Mouse (Mus musculus) stomach, postnatal 0 days (tissue): ENCODE data around the gene Fam107b. TPM values are rescaled to one million over a fixed set of nuclear protein-coding genes. Genes with fewer than 3 reads are reported as not detected.
"Not testable (repeated sequence)": the region's sequence is repeated elsewhere in the genome, so short reads cannot be mapped to it uniquely, and the experiment has no call there.

Source experiments
- ATAC-seq: fragments of 200-750 bp; cut with Nextera tagmentation; 2 replicates; pipeline ENCODE4 v1.8.0; 2017; ENCODE audit not compliant: low FRiP score, low TSS enrichment
- DNase-seq: peaks from one replicate; pipeline ENCODE4 v3.0.0-alpha.2; 2016; ENCODE audit warnings: low spot score
- H3K27ac ChIP-seq: fragments of 300-500 bp; sonication (generic); replicated peaks from 2 replicates; pipeline ENCODE4 v1.5.1; 2014; ENCODE audit warnings: mild to moderate bottlenecking, control low read depth
- H3K27me3 ChIP-seq: fragments of 300-500 bp; sonication (generic); 2 replicates; pipeline ENCODE4 v1.6.1; 2014; ENCODE audit warnings: low read length; ENCODE audit not compliant: control insufficient read depth, insufficient read depth
- H3K36me3 ChIP-seq: fragments of 300-500 bp; sonication (generic); 2 replicates; pipeline ENCODE4 v1.6.1; 2014; ENCODE audit warnings: low read length, mixed read lengths; ENCODE audit not compliant: control insufficient read depth, insufficient read depth
- H3K4me1 ChIP-seq: fragments of 300-500 bp; sonication (generic); replicated peaks from 2 replicates; pipeline ENCODE4 v1.6.1; 2014; ENCODE audit warnings: antibody characterized with exemption; ENCODE audit not compliant: control insufficient read depth, insufficient read depth
- H3K4me2 ChIP-seq: fragments of 300-500 bp; sonication (generic); replicated peaks from 2 replicates; pipeline ENCODE4 v1.6.1; 2014; ENCODE audit warnings: low read depth, mild to moderate bottlenecking, control low read depth, moderate library complexity
- H3K4me3 ChIP-seq: fragments of 300-500 bp; sonication (generic); 2 replicates; pipeline ENCODE4 v1.5.1; 2014; ENCODE audit warnings: low read depth, low read length, control low read depth
- H3K9ac ChIP-seq: fragments of 300-500 bp; sonication (generic); 2 replicates; pipeline ENCODE4 v1.6.1; 2014; ENCODE audit warnings: mild to moderate bottlenecking, low read length, control low read depth, mixed read lengths
- H3K9me3 ChIP-seq: fragments of 300-500 bp; sonication (generic); 2 replicates; pipeline ENCODE4 v1.6.1; 2016; ENCODE audit warnings: low read length; ENCODE audit not compliant: control insufficient read depth
- CTCF ChIP-seq: IDR thresholded peaks from 2 replicates; pipeline ENCODE4 v1.5.1; 2016; ENCODE audit warnings: antibody characterized with exemption, low read depth, mild to moderate bottlenecking, moderate library complexity
- EP300 ChIP-seq: optimal IDR thresholded peaks from 2 replicates; pipeline ENCODE3; 2016; ENCODE audit warnings: antibody characterized with exemption
- WGBS: fragments of 180-500 bp; shearing (Covaris S2); extraction: QIAGEN DNeasy Blood & Tissue Kit; methylation state at CpG from one replicate; pipeline ENCODE4 v1.1.7; 2014; 5-methylcytosine and 5-hydroxymethylcytosine counted together
- polyA plus RNA-seq: library from polyadenylated mRNA; unstranded; fragments of >200 nt; fragmentation: Nextera tagmentation; extraction: Ambion mirVana; gene quantifications from 2 replicates; pipeline ENCODE4 v1.2.1, GENCODE M21; 2015

The Fam107b gene
- polyA plus RNA-seq, 1 experiment from 2014 or later: 46.4 TPM

DNA sequence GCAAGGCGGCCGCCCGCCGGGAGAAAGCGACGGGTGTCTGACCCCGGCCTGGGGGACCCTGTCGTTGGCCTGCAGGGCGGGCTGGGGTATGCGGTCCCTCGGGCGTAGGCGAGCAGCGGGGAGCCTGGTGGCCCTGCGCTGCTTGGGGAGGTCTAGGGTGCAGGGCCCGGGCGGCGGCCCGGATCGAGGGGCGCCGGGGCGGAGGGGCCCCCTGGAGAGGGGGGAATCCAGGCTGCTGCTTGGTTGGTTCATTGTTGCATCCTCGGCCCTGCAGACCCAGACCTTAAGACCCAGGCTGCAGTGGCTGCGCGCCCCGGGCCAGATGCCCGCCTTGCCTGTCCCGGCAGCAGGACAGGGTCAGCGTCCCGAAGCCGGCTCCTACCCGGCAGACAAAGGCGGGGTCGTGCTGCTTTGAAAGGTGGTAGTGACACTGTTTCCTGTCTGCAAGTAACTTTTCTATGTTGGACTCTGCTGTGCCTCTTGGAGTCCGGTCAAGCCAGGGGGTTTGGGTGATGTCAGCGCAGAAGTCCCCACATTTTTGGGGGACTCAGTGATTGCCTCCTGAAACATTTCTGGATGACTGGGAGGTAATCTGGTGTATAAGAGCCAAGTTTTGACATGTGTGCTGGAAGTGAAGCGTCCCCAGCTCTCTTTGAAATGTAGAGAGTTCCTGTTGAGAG lies 143.5 kb downstream of the Fam107b start:
- Histone ChIP-seq H3K4me3 (peak overlapping the region; percentile 91), H3K9ac (peak overlapping the region; percentile 87), H3K36me3 (no peaks in the 10 kb centered on the region), H3K9me3 (no peaks in the 10 kb centered on the region), H3K4me2 (peak overlapping the region; percentile 97), H3K27me3 (no peaks in the 10 kb centered on the region; the same call in 1 of the 2 replicates), H3K4me1 (peaks cover 4% of the 10 kb centered on the region), H3K27ac (peak overlapping the region; percentile 88)
- WGBS: 2% methylated on average over 33 of the region's 38 CpGs
- ATAC-seq: peak; percentile 70
- DNase-seq: peak; percentile 52
- TF ChIP-seq EP300 (peak; percentile 16), CTCF (no peak)

DNA sequence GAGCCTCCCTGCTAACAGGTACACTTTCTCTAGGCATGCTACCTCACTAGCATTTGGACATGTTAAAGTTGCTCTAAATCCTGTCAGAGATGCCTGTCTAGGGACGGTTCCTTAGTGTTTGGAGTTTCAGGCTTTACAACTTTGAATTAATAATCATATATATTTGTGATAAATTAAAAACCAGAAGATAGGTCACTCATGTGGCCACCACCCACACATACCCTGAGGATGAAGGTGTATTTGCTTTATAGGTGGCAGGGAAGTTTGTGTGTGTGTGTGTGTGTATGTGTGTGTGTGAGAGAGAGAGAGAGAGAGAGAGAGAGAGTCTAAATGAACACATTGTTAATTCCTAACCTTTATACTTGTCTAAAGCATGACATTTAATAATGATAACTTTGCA lies 144.2 kb downstream of the Fam107b start:
- 44% methylated on average over 1 of the region's 1 CpGs for WGBS
- peak overlapping the region; percentile 97 for H3K4me2 ChIP-seq
- H3K9me3 ChIP-seq: no peaks in the 10 kb centered on the region
- H3K4me1 ChIP-seq: peaks cover 4% of the 10 kb centered on the region
- no peak overlapping the region; the same call in 1 of the 2 replicates for H3K9ac ChIP-seq
- DNase-seq: no peak
- peak overlapping the region; percentile 91 for H3K4me3 ChIP-seq
- no peaks in the 10 kb centered on the region; the same call in 1 of the 2 replicates for H3K27me3 ChIP-seq
- TF ChIP-seq EP300: no peak
- TF ChIP-seq CTCF: no peak
- no peaks in the 10 kb centered on the region for H3K36me3 ChIP-seq
- ATAC-seq: no peak
- peak overlapping the region; percentile 88; the same call in 1 of the 2 replicates for H3K27ac ChIP-seq

DNA sequence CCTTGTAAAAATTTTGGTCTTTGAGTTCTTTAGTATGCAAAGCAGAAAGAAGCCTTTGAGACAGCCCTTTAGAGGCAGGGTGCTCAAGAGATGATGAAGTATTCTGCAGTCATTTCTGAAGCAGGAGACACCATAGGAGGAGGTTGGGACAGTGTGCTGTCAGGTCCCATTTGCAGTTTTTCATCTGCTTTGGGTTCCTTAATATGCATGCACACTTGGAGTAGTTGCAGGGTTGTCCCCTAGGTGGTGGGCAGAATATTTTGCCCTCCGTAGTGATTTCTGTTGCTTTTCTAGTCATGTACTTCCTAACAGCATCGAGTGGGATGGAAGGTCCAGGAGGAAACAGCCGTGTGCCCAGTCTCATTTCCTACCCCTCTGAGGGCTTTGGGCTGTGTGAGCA lies 145.1 kb downstream of the Fam107b start:
- Histone ChIP-seq H3K9ac (no peak overlapping the region), H3K4me1 (peaks cover 4% of the 10 kb centered on the region), H3K36me3 (no peaks in the 10 kb centered on the region), H3K4me2 (peak overlapping the region; percentile 12), H3K27ac (no peak overlapping the region), H3K9me3 (no peaks in the 10 kb centered on the region), H3K4me3 (no peak overlapping the region), H3K27me3 (no peaks in the 10 kb centered on the region; the same call in 1 of the 2 replicates)
- no peak for TF ChIP-seq EP300
- peak; percentile 32; the same call in 1 of the 2 replicates for TF ChIP-seq CTCF
- ATAC-seq: no peak
- 53% methylated on average over 3 of the region's 3 CpGs for WGBS
- DNase-seq: no peak

DNA sequence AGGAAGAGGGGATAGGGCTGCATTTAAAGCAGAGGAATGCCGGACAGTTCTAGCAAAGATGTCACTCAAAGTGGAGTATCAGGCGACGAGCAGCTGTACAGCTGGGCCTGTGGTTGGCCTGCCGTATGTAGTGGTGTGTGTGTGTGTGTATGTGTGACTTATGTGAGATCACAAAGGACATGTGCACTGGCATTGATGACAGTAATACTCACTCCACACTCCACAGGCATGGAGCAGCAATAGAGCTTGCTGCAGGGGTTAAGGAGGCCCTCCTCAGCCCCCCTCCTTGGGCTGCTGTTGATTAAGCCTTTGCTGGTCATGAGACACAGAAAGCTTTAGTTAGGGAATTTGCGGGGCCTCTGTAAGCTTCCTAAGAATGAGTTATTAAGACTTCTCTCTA lies 147.0 kb downstream of the Fam107b start:
- H3K4me2 ChIP-seq: no peak overlapping the region
- H3K27me3 ChIP-seq: no peaks in the 10 kb centered on the region
- TF ChIP-seq EP300: no peak
- TF ChIP-seq CTCF: no peak
- H3K9me3 ChIP-seq: no peaks in the 10 kb centered on the region
- H3K9ac ChIP-seq: no peak overlapping the region
- no peak for ATAC-seq
- H3K36me3 ChIP-seq: no peaks in the 10 kb centered on the region
- H3K27ac ChIP-seq: no peak overlapping the region
- no peak overlapping the region for H3K4me3 ChIP-seq
- peaks cover 4% of the 10 kb centered on the region for H3K4me1 ChIP-seq
- DNase-seq: peak; percentile 9
- WGBS: 72% methylated on average over 5 of the region's 5 CpGs

DNA sequence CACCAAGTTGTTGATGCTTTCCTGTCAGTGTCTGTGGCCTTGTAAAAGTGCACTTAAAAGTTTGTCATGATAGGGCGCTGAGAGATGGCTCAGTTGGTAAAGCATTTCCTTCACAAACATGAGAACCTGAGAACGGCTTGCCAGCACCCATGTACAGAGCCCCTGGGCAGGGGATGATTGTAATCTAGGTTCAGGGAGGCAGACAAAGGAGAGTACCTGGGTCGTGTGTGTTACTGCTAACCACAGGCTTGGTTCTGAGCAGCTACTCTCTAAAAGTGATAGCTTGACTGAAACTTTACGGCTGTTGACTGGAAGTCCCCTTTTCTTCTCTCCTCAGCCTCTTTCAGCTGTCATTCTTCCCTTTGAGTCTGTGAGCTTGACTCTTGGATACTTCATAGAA lies 147.6 kb downstream of the Fam107b start:
- H3K4me1 ChIP-seq: peaks cover 4% of the 10 kb centered on the region
- no peak overlapping the region for H3K4me3 ChIP-seq
- no peaks in the 10 kb centered on the region for H3K9me3 ChIP-seq
- no peak for ATAC-seq
- no peaks in the 10 kb centered on the region for H3K36me3 ChIP-seq
- peak; percentile 6 for DNase-seq
- TF ChIP-seq EP300: no peak
- TF ChIP-seq CTCF: no peak
- no peak overlapping the region for H3K9ac ChIP-seq
- no peak overlapping the region for H3K27ac ChIP-seq
- WGBS: 81% methylated on average over 4 of the region's 4 CpGs
- H3K27me3 ChIP-seq: no peaks in the 10 kb centered on the region
- no peak overlapping the region for H3K4me2 ChIP-seq

DNA sequence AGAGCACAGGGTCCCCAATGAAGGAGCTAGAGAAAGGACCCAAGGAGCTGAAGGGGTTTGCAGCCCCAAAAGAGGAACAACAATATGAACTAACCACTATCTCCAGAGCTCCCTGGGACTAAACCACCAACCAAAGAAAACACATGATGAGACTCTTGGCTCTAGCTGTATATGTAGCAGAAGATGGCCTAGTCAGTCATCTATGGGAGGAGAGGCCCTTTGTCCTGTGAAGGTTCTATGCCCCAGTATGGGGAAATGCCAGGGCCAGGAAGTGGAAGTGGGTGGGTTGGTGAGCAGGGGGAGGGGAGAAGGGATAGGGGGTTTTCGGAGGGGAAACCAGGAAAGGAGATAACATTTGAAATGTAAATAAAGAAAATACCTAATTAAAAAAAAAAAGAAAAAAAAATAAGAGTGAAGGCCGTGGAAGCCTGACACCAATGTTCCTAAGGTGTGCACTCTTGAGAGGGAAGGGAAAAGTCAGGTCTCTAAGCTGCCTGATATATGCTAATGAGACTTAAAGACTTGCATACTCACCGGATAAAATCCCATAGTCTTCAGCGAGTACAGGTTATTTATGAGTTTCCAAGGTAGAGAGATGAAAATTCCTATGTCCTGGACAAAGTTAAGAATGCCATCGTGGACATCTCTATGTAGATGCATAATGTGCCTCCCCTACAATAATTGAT lies 149.3 kb downstream of the Fam107b start:
- not testable (repeated sequence) for ATAC-seq

More for the DNA sequence above, 149.3 kb downstream of the Fam107b start:
- 80% methylated on average over 5 of the region's 5 CpGs for WGBS
- not testable (repeated sequence) for H3K27ac ChIP-seq, H3K9ac ChIP-seq, H3K27me3 ChIP-seq, DNase-seq, H3K4me1 ChIP-seq, H3K36me3 ChIP-seq, H3K9me3 ChIP-seq, H3K4me2 ChIP-seq, H3K4me3 ChIP-seq
